Mouse (Mus musculus) MN1 (cell line): ENCODE data around the gene Tada1.

ENCODE experiments used
- DNase-seq: peaks from one replicate; pipeline ENCODE4 v3.0.0-alpha.2; 2016; ENCODE audit warnings: low spot score

Tada1 gene

GRCm38 (mm10) chr1:166379013-166379629 is at the start of gene Tada1:
TSS of gene Tada1 (plus strand) at chr1:166379097.
- DNase-seq: peak; percentile 96

- no peak for DNase-seq
Measured at GRCm38 (mm10) chr1:166330752-166331151, 48.1 kb upstream of the Tada1 start.

GRCm38 (mm10) chr1:166339110-166339509 is 39.8 kb upstream of the Tada1 start:
- no peak for DNase-seq

- DNase-seq: no peak
Measured at GRCm38 (mm10) chr1:166342060-166342459, 36.8 kb upstream of the Tada1 start.

- DNase-seq: no peak
Measured at GRCm38 (mm10) chr1:166342539-166342938, 36.4 kb upstream of the Tada1 start.

GRCm38 (mm10) chr1:166343586-166343985 is 35.3 kb upstream of the Tada1 start:
- no peak for DNase-seq

GRCm38 (mm10) chr1:166344300-166345077 is 34.4 kb upstream of the Tada1 start:
- no peak for DNase-seq

GRCm38 (mm10) chr1:166345602-166346001 is 33.3 kb upstream of the Tada1 start:
- no peak for DNase-seq

- no peak for DNase-seq
Measured at GRCm38 (mm10) chr1:166346906-166347305, 32.0 kb upstream of the Tada1 start.

- DNase-seq: no peak
Measured at GRCm38 (mm10) chr1:166349341-166349740, 29.6 kb upstream of the Tada1 start.

GRCm38 (mm10) chr1:166349751-166350150 is 29.1 kb upstream of the Tada1 start:
- DNase-seq: no peak

- DNase-seq: peak; percentile 44
Measured at GRCm38 (mm10) chr1:166360157-166360855, 18.6 kb upstream of the Tada1 start.

GRCm38 (mm10) chr1:166360896-166361295 is 18.0 kb upstream of the Tada1 start:
- no peak for DNase-seq

- no peak for DNase-seq
Measured at GRCm38 (mm10) chr1:166361842-166362241, 17.1 kb upstream of the Tada1 start.

GRCm38 (mm10) chr1:166362659-166363058 is 16.2 kb upstream of the Tada1 start:
- DNase-seq: no peak

GRCm38 (mm10) chr1:166363122-166363521 is 15.8 kb upstream of the Tada1 start:
- DNase-seq: no peak

- no peak for DNase-seq
Measured at GRCm38 (mm10) chr1:166377171-166377570, 1.7 kb upstream of the Tada1 start.

- no peak for DNase-seq
Measured at GRCm38 (mm10) chr1:166378431-166379012, 375 bp upstream of the Tada1 start.

- peak; percentile 70 for DNase-seq
Measured at GRCm38 (mm10) chr1:166379630-166380231, 834 bp downstream of the Tada1 start.

- DNase-seq: no peak
Measured at GRCm38 (mm10) chr1:166381336-166381735, 2.4 kb downstream of the Tada1 start.

GRCm38 (mm10) chr1:166381821-166382220 is 2.9 kb downstream of the Tada1 start:
- no peak for DNase-seq

GRCm38 (mm10) chr1:166382626-166383025 is 3.7 kb downstream of the Tada1 start:
- DNase-seq: no peak
